Mouse (Mus musculus): Measurements from ENCODE around the gene Atxn1. TPM values are rescaled to one million over a fixed set of nuclear protein-coding genes. Genes with fewer than 3 reads are reported as not detected.
A peak's percentile ranks its signal among the peaks of the same experiment; 100 is the strongest.

Atxn1 gene
- polyA plus RNA-seq, 1 experiment: 59.3 TPM

GRCm38 (mm10) chr13:45564946-45565345 lies 399.9 kb downstream of the Atxn1 start:
- H3K27ac ChIP-seq (ENCODE audit: insufficient read depth, low read length): no peak overlapping the region
- no peak for TF ChIP-seq CTCF (IDR thresholded peaks at IDR 0.05; ENCODE audit: borderline replicate concordance, insufficient read depth, low read length)
- TF ChIP-seq POLR2A (IDR thresholded peaks at IDR 0.05; ENCODE audit: low read depth, low read length): no peak
- peaks cover 11% of the 10 kb centered on the region for H3K4me1 ChIP-seq (ENCODE audit: control insufficient read depth, insufficient read depth, low read length)
- no peak overlapping the region for H3K4me3 ChIP-seq (ENCODE audit: insufficient read depth, low read length)

DNA sequence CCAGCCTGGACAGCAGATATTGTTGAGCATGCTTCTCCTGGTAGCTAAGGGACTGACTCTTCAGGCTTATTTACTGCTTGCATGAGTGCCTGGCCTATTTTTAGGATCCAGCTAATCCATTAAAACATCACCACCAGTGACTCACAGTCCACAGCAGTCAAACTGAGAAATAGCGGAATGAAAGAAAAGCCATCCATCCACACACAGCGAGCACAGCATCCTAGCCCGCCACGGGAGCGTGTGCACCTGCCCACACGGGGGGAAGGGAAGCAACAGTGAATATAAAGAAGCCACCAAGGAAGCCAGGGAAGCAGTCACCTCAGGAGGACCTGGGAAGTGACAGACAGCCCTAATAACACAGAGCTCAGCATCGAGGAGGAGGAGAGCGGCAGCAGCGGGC lies 402.8 kb downstream of the Atxn1 start:
- Histone ChIP-seq H3K4me3 (ENCODE audit: insufficient read depth, low read length) (no peak overlapping the region), H3K27ac (ENCODE audit: insufficient read depth, low read length) (peak overlapping the region; percentile 45), H3K4me1 (ENCODE audit: control insufficient read depth, insufficient read depth, low read length) (peaks cover 8% of the 10 kb centered on the region)
- TF ChIP-seq CTCF (IDR thresholded peaks at IDR 0.05; ENCODE audit: borderline replicate concordance, insufficient read depth, low read length) (no peak), POLR2A (IDR thresholded peaks at IDR 0.05; ENCODE audit: low read depth, low read length) (no peak)

GRCm38 (mm10) chr13:45560543-45560942 lies 404.3 kb downstream of the Atxn1 start:
- H3K4me1 ChIP-seq (ENCODE audit: control insufficient read depth, insufficient read depth, low read length): peaks cover 8% of the 10 kb centered on the region
- no peak overlapping the region for H3K4me3 ChIP-seq (ENCODE audit: insufficient read depth, low read length)
- TF ChIP-seq CTCF (IDR thresholded peaks at IDR 0.05; ENCODE audit: borderline replicate concordance, insufficient read depth, low read length): no peak
- no peak for TF ChIP-seq POLR2A (IDR thresholded peaks at IDR 0.05; ENCODE audit: low read depth, low read length)
- H3K27ac ChIP-seq (ENCODE audit: insufficient read depth, low read length): no peak overlapping the region

DNA sequence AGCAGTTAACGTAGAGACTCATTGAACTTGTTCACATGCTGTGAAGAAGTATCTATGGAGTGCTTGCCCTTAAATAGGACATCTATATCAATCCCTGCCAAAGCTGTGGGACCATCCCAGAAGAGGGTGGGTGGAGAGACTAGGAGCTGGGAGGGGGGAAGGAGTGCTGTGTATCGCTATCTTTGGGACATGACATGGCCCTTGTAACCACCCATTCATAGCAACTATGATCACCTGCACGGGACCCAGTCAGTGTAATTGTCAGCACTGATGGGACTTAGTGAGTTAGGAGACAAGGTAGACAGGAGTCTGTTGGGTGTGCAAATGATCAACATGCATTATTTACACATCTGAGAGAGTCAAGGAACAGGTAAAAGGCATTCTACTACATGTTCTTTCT lies 405.6 kb downstream of the Atxn1 start:
- Histone ChIP-seq H3K4me3 (ENCODE audit: insufficient read depth, low read length) (no peak overlapping the region), H3K4me1 (ENCODE audit: control insufficient read depth, insufficient read depth, low read length) (peaks cover 8% of the 10 kb centered on the region), H3K27ac (ENCODE audit: insufficient read depth, low read length) (no peak overlapping the region)
- TF ChIP-seq POLR2A (IDR thresholded peaks at IDR 0.05; ENCODE audit: low read depth, low read length) (no peak), CTCF (IDR thresholded peaks at IDR 0.05; ENCODE audit: borderline replicate concordance, insufficient read depth, low read length) (no peak)

GRCm38 (mm10) chr13:45558367-45558766 lies 406.4 kb downstream of the Atxn1 start:
- TF ChIP-seq POLR2A (IDR thresholded peaks at IDR 0.05; ENCODE audit: low read depth, low read length) (no peak), CTCF (IDR thresholded peaks at IDR 0.05; ENCODE audit: borderline replicate concordance, insufficient read depth, low read length) (no peak)
- Histone ChIP-seq H3K4me3 (ENCODE audit: insufficient read depth, low read length) (no peak overlapping the region), H3K27ac (ENCODE audit: insufficient read depth, low read length) (no peak overlapping the region), H3K4me1 (ENCODE audit: control insufficient read depth, insufficient read depth, low read length) (peaks cover 8% of the 10 kb centered on the region)

DNA sequence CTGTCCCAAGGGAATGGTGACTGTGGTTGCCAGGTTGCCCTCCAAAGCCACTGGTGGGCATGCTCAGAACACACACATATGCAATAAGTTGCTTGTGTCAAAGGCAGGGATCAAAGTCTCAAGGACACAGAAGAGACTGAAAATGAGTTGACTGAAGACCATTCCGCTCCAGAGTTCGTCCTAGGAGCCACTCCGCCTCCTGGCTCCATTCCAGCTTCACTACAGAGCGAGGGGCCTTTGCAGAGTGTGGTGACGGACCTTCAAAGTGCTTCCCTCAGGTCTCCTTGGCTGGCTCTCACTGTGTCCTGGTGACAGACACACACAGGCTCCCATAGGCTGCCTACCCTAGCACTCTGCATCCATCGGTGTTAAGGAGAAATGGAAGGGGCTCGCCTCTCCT lies 411.1 kb downstream of the Atxn1 start:
- Histone ChIP-seq H3K27ac (ENCODE audit: insufficient read depth, low read length) (no peak overlapping the region), H3K4me3 (ENCODE audit: insufficient read depth, low read length) (no peak overlapping the region), H3K4me1 (ENCODE audit: control insufficient read depth, insufficient read depth, low read length) (no peaks in the 10 kb centered on the region)
- no peak for TF ChIP-seq CTCF (IDR thresholded peaks at IDR 0.05; ENCODE audit: borderline replicate concordance, insufficient read depth, low read length)
- TF ChIP-seq POLR2A (IDR thresholded peaks at IDR 0.05; ENCODE audit: low read depth, low read length): no peak

DNA sequence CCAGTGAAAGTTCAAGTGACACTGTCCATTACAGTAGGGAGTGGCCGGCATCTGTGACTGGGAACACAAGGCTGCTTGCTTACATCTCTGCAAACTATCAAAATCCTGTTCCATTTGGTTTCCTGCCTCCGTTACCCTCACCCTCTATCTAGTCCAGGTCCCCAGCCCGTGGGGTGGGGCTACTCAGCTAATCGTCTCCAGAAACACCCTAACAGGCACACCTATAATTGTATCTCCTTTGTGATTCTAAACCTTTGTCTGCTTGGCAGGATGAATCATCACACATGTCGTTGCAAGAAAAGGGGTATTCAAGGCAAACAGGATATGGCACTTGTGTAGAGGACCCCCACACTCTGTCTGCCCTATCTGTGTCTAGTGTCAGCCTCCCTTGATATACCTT lies 417.3 kb downstream of the Atxn1 start:
- Histone ChIP-seq H3K27ac (ENCODE audit: insufficient read depth, low read length) (no peak overlapping the region), H3K4me1 (ENCODE audit: control insufficient read depth, insufficient read depth, low read length) (no peaks in the 10 kb centered on the region), H3K4me3 (ENCODE audit: insufficient read depth, low read length) (no peak overlapping the region)
- no peak for TF ChIP-seq CTCF (IDR thresholded peaks at IDR 0.05; ENCODE audit: borderline replicate concordance, insufficient read depth, low read length)
- no peak for TF ChIP-seq POLR2A (IDR thresholded peaks at IDR 0.05; ENCODE audit: low read depth, low read length)

DNA sequence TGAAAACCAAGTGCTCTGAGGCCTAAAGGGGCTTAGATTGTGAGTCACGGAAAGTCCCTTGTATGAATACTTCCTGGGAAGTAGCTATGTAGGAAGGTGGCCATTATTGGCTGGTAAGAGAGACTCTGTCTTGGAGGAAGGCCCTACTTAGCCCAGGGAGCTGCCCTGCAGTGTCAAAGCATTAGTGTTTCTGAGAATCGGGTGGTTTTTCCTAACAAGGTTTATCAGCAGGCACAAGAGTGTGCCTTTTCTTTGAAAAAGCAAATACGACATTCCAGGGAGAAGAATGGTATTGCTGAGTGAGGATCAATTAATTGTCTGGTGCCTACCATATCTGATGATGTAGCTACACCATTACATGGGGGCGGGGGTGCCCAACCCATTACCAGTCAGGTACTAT lies 417.9 kb downstream of the Atxn1 start:
- no peak overlapping the region for H3K4me3 ChIP-seq (ENCODE audit: insufficient read depth, low read length)
- no peak for TF ChIP-seq POLR2A (IDR thresholded peaks at IDR 0.05; ENCODE audit: low read depth, low read length)
- TF ChIP-seq CTCF (IDR thresholded peaks at IDR 0.05; ENCODE audit: borderline replicate concordance, insufficient read depth, low read length): no peak
- H3K27ac ChIP-seq (ENCODE audit: insufficient read depth, low read length): no peak overlapping the region

GRCm38 (mm10) chr13:45545974-45546373 lies 418.8 kb downstream of the Atxn1 start:
- H3K27ac ChIP-seq (ENCODE audit: insufficient read depth, low read length): no peak overlapping the region

More for the DNA sequence above, 417.9 kb downstream of the Atxn1 start:
- H3K4me1 ChIP-seq (ENCODE audit: control insufficient read depth, insufficient read depth, low read length): no peaks in the 10 kb centered on the region

DNA sequence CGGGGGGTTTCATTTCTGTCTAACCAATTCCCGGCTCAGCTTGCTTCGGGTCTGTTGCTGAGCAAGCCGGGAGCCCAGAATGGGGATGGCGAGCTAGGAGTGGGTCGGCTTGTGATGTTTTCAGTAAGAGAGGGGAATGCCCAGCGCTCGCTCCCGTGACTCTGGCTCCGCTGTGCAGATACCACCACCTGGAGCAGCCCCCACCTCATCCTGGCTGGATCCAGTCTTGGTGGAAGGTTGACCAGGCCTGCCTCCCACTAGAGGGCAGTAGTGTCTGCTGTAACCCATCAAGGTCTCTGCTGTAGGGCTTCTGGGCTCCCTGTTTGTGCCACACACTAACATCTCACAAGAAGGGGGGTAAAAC lies 425.6 kb downstream of the Atxn1 start:
- no peak overlapping the region for H3K27ac ChIP-seq (ENCODE audit: insufficient read depth, low read length)

More at GRCm38 (mm10) chr13:45545974-45546373, 418.8 kb downstream of the Atxn1 start:
- H3K4me1 ChIP-seq (ENCODE audit: control insufficient read depth, insufficient read depth, low read length): no peaks in the 10 kb centered on the region
- TF ChIP-seq POLR2A (IDR thresholded peaks at IDR 0.05; ENCODE audit: low read depth, low read length) (no peak), CTCF (IDR thresholded peaks at IDR 0.05; ENCODE audit: borderline replicate concordance, insufficient read depth, low read length) (no peak)
- H3K4me3 ChIP-seq (ENCODE audit: insufficient read depth, low read length): no peak overlapping the region

More for the DNA sequence above, 425.6 kb downstream of the Atxn1 start:
- peak; percentile 90 for TF ChIP-seq CTCF (IDR thresholded peaks at IDR 0.05; ENCODE audit: borderline replicate concordance, insufficient read depth, low read length)
- no peak for TF ChIP-seq POLR2A (IDR thresholded peaks at IDR 0.05; ENCODE audit: low read depth, low read length)
- Histone ChIP-seq H3K4me3 (ENCODE audit: insufficient read depth, low read length) (no peak overlapping the region), H3K4me1 (ENCODE audit: control insufficient read depth, insufficient read depth, low read length) (peaks cover 1% of the 10 kb centered on the region; the same call in 1 of the 2 replicates)
